Mouse (Mus musculus): ENCODE results near the gene Gm8914. TPM values are rescaled to one million over a fixed set of nuclear protein-coding genes. Genes with fewer than 3 reads are reported as not detected.
"Not testable (repeated sequence)": the region's sequence is repeated elsewhere in the genome, so short reads cannot be mapped to it uniquely, and the experiment has no call there.

The Gm8914 gene
- polyA plus RNA-seq (2015; fragmentation: Nextera tagmentation; extraction: Ambion mirVana), result not detected in 2 replicates

- not testable (repeated sequence) for H3K9me3 ChIP-seq (replicated peaks); H3K4me2 ChIP-seq; H3K9ac ChIP-seq; H3K27ac ChIP-seq; H3K36me3 ChIP-seq (ENCODE audit: poor library complexity, severe bottlenecking); H3K27me3 ChIP-seq; H3K4me1 ChIP-seq; ATAC-seq; H3K4me3 ChIP-seq
- no CpG with 5 or more reads among the region's 5 CpGs for WGBS
Observed at GRCm38 (mm10) chrX:91479826-91480225, at the start of gene Gm8914. Gene Gm8914, plus strand, starts transcription at chrX:91480126.

Other genes with a start within 250 kb of the Gm8914 start
- gene Mageb2, start 148.4 kb upstream of the Gm8914 start, polyA plus RNA-seq (2015; fragmentation: Nextera tagmentation; extraction: Ambion mirVana), result not detected in 2 replicates
- not detected in 2 replicates for gene Gm5072, start 87.6 kb upstream of the Gm8914 start, polyA plus RNA-seq (2015; fragmentation: Nextera tagmentation; extraction: Ambion mirVana)
- gene 1700084M14Rik, start 95.8 kb downstream of the Gm8914 start, polyA plus RNA-seq (2015; fragmentation: Nextera tagmentation; extraction: Ambion mirVana), result not detected in 2 replicates
- not detected in 2 replicates for gene Gm14781, start 152.1 kb downstream of the Gm8914 start, polyA plus RNA-seq (2015; fragmentation: Nextera tagmentation; extraction: Ambion mirVana)

All from forebrain, embryonic 13.5 days (tissue).